Mouse (Mus musculus) ES-Bruce4 (cell line): Measurements from ENCODE around the gene Gm29797. TPM values are rescaled to one million over a fixed set of nuclear protein-coding genes. Genes with fewer than 3 reads are reported as not detected.

Source experiments
- H3K27ac ChIP-seq: 2 replicates; pipeline ENCODE4 v1.5.1; 2012; ENCODE audit warnings: low read length, inconsistent platforms; ENCODE audit not compliant: insufficient read depth
- H3K27me3 ChIP-seq: 2 replicates; pipeline ENCODE4 v1.6.1; 2012; ENCODE audit warnings: mild to moderate bottlenecking, low read length, inconsistent platforms; ENCODE audit not compliant: control insufficient read depth, poor library complexity, insufficient read depth, severe bottlenecking
- H3K36me3 ChIP-seq: 2 replicates; pipeline ENCODE4 v1.6.1; 2012; ENCODE audit warnings: inconsistent platforms, mild to moderate bottlenecking, low read length, moderate library complexity; ENCODE audit not compliant: control insufficient read depth, poor library complexity, insufficient read depth, severe bottlenecking
- H3K4me1 ChIP-seq: one replicate; pipeline ENCODE4 v1.8.1; 2011; ENCODE audit warnings: low read length; ENCODE audit not compliant: control insufficient read depth, insufficient read depth
- H3K4me3 ChIP-seq: 2 replicates; pipeline ENCODE4 v1.5.1; 2011; ENCODE audit warnings: low read depth, mild to moderate bottlenecking, low read length
- H3K9ac ChIP-seq: 2 replicates; pipeline ENCODE4 v1.6.1; 2012; ENCODE audit warnings: low read depth, mild to moderate bottlenecking, inconsistent platforms; ENCODE audit not compliant: poor library complexity, severe bottlenecking
- H3K9me3 ChIP-seq: replicated peaks from 2 replicates; pipeline ENCODE4 v1.6.1; 2012; ENCODE audit warnings: mild to moderate bottlenecking, low read length, inconsistent platforms; ENCODE audit not compliant: control insufficient read depth, poor library complexity, insufficient read depth, severe bottlenecking
- CTCF ChIP-seq: IDR thresholded peaks from one replicate; pipeline ENCODE4 v1.8.1; 2011; ENCODE audit warnings: low read depth, low read length
- EP300 ChIP-seq: IDR thresholded peaks from 2 replicates; pipeline ENCODE4 v1.6.1; 2011; ENCODE audit warnings: low read depth, low read length; ENCODE audit not compliant: insufficient read depth
- POLR2A ChIP-seq: IDR thresholded peaks from one replicate; pipeline ENCODE4 v1.8.1; 2011; ENCODE audit warnings: low read length; ENCODE audit not compliant: insufficient read depth
- polyA plus RNA-seq: library from polyadenylated mRNA; stranded (reverse); fragments of >200 nt; gene quantifications from 2 replicates; pipeline ENCODE4 v1.2.4, GENCODE M21; 2011; ENCODE audit warnings: low read depth; ENCODE audit not compliant: missing spikeins, insufficient read depth, insufficient read length

The Gm29797 gene
- polyA plus RNA-seq, 1 experiment = 1.6 TPM

GRCm38 (mm10) chr2:181644361-181644760 lies 12.5 kb upstream of the Gm29797 start:
- no peak overlapping the region for H3K4me3 ChIP-seq
- TF ChIP-seq EP300 (no peak), POLR2A (no peak), CTCF (peak; percentile 52)
- no peaks in the 10 kb centered on the region for H3K9me3 ChIP-seq
- H3K27me3 ChIP-seq = no peaks in the 10 kb centered on the region
- H3K36me3 ChIP-seq = peaks cover 33% of the 10 kb centered on the region
- H3K4me1 ChIP-seq = no peaks in the 10 kb centered on the region
- H3K27ac ChIP-seq = no peak overlapping the region
- no peak overlapping the region for H3K9ac ChIP-seq

DNA sequence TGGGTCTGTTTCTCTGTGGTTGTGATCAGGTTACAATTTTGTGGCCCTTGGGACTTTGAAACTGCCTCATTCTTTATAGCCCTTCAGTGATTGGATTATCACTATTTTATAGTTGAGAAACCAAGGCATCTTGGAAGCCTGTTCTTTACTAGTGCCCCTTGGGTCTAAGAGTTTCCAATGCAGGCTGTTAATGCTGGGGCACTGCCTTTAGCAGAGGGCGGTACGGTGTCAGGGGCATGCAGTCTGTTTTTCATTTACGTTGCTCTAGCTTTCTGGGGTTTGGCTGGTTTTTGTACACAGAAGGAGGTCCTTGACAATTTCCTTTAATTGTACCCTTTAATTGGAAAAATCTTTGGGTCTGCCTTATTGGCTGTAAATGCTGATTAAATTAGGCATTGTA lies 11.2 kb upstream of the Gm29797 start:
- H3K36me3 ChIP-seq = peaks cover 41% of the 10 kb centered on the region

GRCm38 (mm10) chr2:181646626-181647472 lies 10.0 kb upstream of the Gm29797 start:
- peaks cover 34% of the 10 kb centered on the region for H3K36me3 ChIP-seq
- H3K9me3 ChIP-seq = no peaks in the 10 kb centered on the region
- H3K4me3 ChIP-seq = no peak overlapping the region

More for the DNA sequence above, 11.2 kb upstream of the Gm29797 start:
- Histone ChIP-seq H3K27me3 (no peaks in the 10 kb centered on the region), H3K9me3 (no peaks in the 10 kb centered on the region), H3K27ac (no peak overlapping the region), H3K4me1 (no peaks in the 10 kb centered on the region), H3K9ac (no peak overlapping the region), H3K4me3 (no peak overlapping the region)
- no peak for TF ChIP-seq POLR2A
- no peak for TF ChIP-seq CTCF
- TF ChIP-seq EP300 = no peak

DNA sequence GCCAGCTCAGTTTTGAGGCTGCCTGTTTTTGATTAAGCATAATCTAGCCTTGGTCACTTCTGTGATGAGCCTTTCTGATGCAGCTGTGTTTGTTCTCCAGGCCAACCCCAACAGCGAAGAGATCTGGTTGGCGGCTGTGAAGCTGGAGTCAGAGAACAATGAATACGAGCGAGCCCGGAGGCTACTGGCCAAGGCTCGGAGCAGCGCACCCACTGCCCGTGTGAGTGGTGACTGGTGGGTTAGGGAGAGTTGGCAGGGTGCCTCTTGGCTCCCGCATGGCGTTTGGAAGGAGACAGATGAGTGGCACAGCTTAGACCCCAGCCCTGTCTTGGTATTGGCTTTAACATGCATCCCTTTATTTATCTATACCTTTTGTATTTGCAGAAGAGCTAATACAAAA lies 7.9 kb upstream of the Gm29797 start:
- Histone ChIP-seq H3K9ac (no peak overlapping the region), H3K9me3 (no peaks in the 10 kb centered on the region), H3K27ac (no peak overlapping the region), H3K27me3 (no peaks in the 10 kb centered on the region), H3K4me1 (no peaks in the 10 kb centered on the region), H3K36me3 (peaks cover 40% of the 10 kb centered on the region), H3K4me3 (no peak overlapping the region)
- no peak for TF ChIP-seq CTCF
- TF ChIP-seq POLR2A = no peak
- TF ChIP-seq EP300 = no peak

More at GRCm38 (mm10) chr2:181646626-181647472, 10.0 kb upstream of the Gm29797 start:
- Histone ChIP-seq H3K9ac (no peak overlapping the region), H3K27ac (no peak overlapping the region), H3K27me3 (no peaks in the 10 kb centered on the region), H3K4me1 (no peaks in the 10 kb centered on the region)
- TF ChIP-seq EP300 = no peak
- TF ChIP-seq POLR2A = no peak
- no peak for TF ChIP-seq CTCF

GRCm38 (mm10) chr2:181653065-181653464 lies 3.8 kb upstream of the Gm29797 start:
- H3K9ac ChIP-seq = no peak overlapping the region
- H3K27me3 ChIP-seq = no peaks in the 10 kb centered on the region
- TF ChIP-seq CTCF (no peak), EP300 (no peak), POLR2A (no peak)
- no peak overlapping the region for H3K27ac ChIP-seq
- H3K36me3 ChIP-seq = peaks cover 40% of the 10 kb centered on the region
- no peak overlapping the region for H3K4me3 ChIP-seq
- H3K9me3 ChIP-seq = no peaks in the 10 kb centered on the region
- no peaks in the 10 kb centered on the region for H3K4me1 ChIP-seq

DNA sequence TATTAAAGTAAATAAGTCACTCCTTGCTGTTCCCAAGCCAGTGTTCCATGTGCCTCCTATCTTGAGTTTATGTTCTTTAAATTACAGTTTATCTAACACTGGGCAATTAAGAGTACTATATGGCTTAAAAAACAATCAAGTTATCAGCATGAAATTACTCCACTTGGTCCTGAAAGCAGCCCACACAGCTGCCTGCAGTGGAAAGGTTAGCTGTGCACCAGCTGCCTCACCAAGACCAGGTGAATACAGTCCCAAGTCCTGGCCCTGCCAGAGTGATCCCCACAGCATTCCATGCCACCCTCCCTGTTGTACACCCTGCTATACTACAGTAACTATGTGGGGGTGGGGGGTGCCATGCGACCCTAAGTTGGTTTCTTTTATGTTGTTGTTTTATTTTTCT lies 3.3 kb upstream of the Gm29797 start:
- Histone ChIP-seq H3K9ac (no peak overlapping the region), H3K9me3 (no peaks in the 10 kb centered on the region), H3K27ac (no peak overlapping the region), H3K27me3 (no peaks in the 10 kb centered on the region), H3K36me3 (peaks cover 40% of the 10 kb centered on the region), H3K4me1 (no peaks in the 10 kb centered on the region), H3K4me3 (no peak overlapping the region)
- TF ChIP-seq POLR2A (no peak), EP300 (no peak)
